Mouse (Mus musculus) heart, embryonic 11.5 days (tissue): ENCODE data around the gene Asrgl1. TPM values are rescaled to one million over a fixed set of nuclear protein-coding genes. Genes with fewer than 3 reads are reported as not detected.
"Not testable (repeated sequence)": the region's sequence is repeated elsewhere in the genome, so short reads cannot be mapped to it uniquely, and the experiment has no call there.

Experiments used
- ATAC-seq: fragments of 200-750 bp; cut with Nextera tagmentation; replicated peaks from 2 replicates; pipeline ENCODE4 v1.8.0; 2017; ENCODE audit warnings: moderate library complexity; ENCODE audit not compliant: insufficient number of reproducible peaks, low FRiP score, low TSS enrichment
- H3K27ac ChIP-seq: fragments of 300-500 bp; sonication (generic); 2 replicates; pipeline ENCODE4 v1.5.1; 2014; ENCODE audit warnings: mild to moderate bottlenecking, low read depth, low read length
- H3K27me3 ChIP-seq: fragments of 300-500 bp; sonication (generic); 2 replicates; pipeline ENCODE4 v1.6.1; 2014; ENCODE audit warnings: mild to moderate bottlenecking, low read length, mixed read lengths; ENCODE audit not compliant: control insufficient read depth, insufficient read depth
- H3K36me3 ChIP-seq: fragments of 300-500 bp; sonication (generic); 2 replicates; pipeline ENCODE4 v1.6.1; 2014; ENCODE audit warnings: mild to moderate bottlenecking, low read length, moderate library complexity, mixed read lengths; ENCODE audit not compliant: control insufficient read depth, insufficient read depth
- H3K4me1 ChIP-seq: fragments of 300-500 bp; sonication (generic); 2 replicates; pipeline ENCODE4 v1.6.1; 2014; ENCODE audit warnings: low read length; ENCODE audit not compliant: control insufficient read depth, insufficient read depth
- H3K4me2 ChIP-seq: fragments of 300-500 bp; sonication (generic); 2 replicates; pipeline ENCODE4 v1.6.1; 2014; ENCODE audit warnings: mild to moderate bottlenecking, moderate library complexity
- H3K4me3 ChIP-seq: fragments of 300-500 bp; sonication (generic); 2 replicates; pipeline ENCODE4 v1.5.1; 2014; ENCODE audit warnings: low read depth, low read length
- H3K9ac ChIP-seq: fragments of 300-500 bp; sonication (generic); 2 replicates; pipeline ENCODE4 v1.6.1; 2014; ENCODE audit warnings: mild to moderate bottlenecking, low read depth, low read length, moderate library complexity
- H3K9me3 ChIP-seq: fragments of 300-500 bp; sonication (generic); replicated peaks from 2 replicates; pipeline ENCODE4 v1.6.1; 2016; ENCODE audit warnings: low read length; ENCODE audit not compliant: control insufficient read depth
- WGBS: fragments of 180-500 bp; shearing (Covaris S2); extraction: QIAGEN DNeasy Blood & Tissue Kit; methylation state at CpG from one replicate; pipeline ENCODE4 v1.1.7; 2014; ENCODE audit not compliant: insufficient replicate concordance; 5-methylcytosine and 5-hydroxymethylcytosine counted together
- polyA plus RNA-seq: library from polyadenylated mRNA; unstranded; fragments of >200 nt; fragmentation: Nextera tagmentation; extraction: Ambion mirVana; gene quantifications from 2 replicates; pipeline ENCODE4 v1.2.1, GENCODE M21; 2014

Asrgl1 gene
- polyA plus RNA-seq = 8.4 and 12.2 TPM in 2 replicates

- Histone ChIP-seq H3K36me3 (no peaks in the 10 kb centered on the region), H3K4me1 (no peaks in the 10 kb centered on the region), H3K27ac (no peak within 1 kb of the TSS), H3K4me2 (peak within 1 kb of the TSS; percentile 98), H3K4me3 (peak within 1 kb of the TSS; percentile 61), H3K9me3 (no peaks in the 10 kb centered on the region), H3K27me3 (no peaks in the 10 kb centered on the region), H3K9ac (peak within 1 kb of the TSS; percentile 85)
- 11% methylated on average over 31 of the region's 31 CpGs for WGBS
- ATAC-seq = peak; percentile 92
These were observed at the start of gene Asrgl1 for GRCm38 (mm10) chr19:9135512-9136331. Asrgl1 (minus strand) TSS chr19:9135636.

GRCm38 (mm10) chr19:9146214-9146613 lies 10.8 kb upstream of the Asrgl1 start:
- no peaks in the 10 kb centered on the region for H3K27me3 ChIP-seq
- no peak overlapping the region for H3K27ac ChIP-seq

GRCm38 (mm10) chr19:9143639-9144125 lies 8.2 kb upstream of the Asrgl1 start:
- no peak overlapping the region for H3K4me2 ChIP-seq
- H3K27ac ChIP-seq = no peak overlapping the region
- no peak overlapping the region for H3K9ac ChIP-seq
- H3K4me3 ChIP-seq = no peak overlapping the region
- H3K36me3 ChIP-seq = no peaks in the 10 kb centered on the region
- ATAC-seq = no peak
- H3K9me3 ChIP-seq = no peaks in the 10 kb centered on the region
- H3K27me3 ChIP-seq = no peaks in the 10 kb centered on the region
- H3K4me1 ChIP-seq = no peaks in the 10 kb centered on the region

More at GRCm38 (mm10) chr19:9146214-9146613, 10.8 kb upstream of the Asrgl1 start:
- H3K4me1 ChIP-seq = no peaks in the 10 kb centered on the region
- ATAC-seq = no peak
- no peak overlapping the region for H3K9ac ChIP-seq
- H3K36me3 ChIP-seq = no peaks in the 10 kb centered on the region
- 64% methylated on average over 4 of the region's 4 CpGs for WGBS
- no peak overlapping the region for H3K4me2 ChIP-seq
- no peak overlapping the region for H3K4me3 ChIP-seq
- H3K9me3 ChIP-seq = no peaks in the 10 kb centered on the region

GRCm38 (mm10) chr19:9143230-9143629 lies 7.8 kb upstream of the Asrgl1 start:
- WGBS = 79% methylated on average over 2 of the region's 2 CpGs
- Histone ChIP-seq H3K9me3 (no peaks in the 10 kb centered on the region), H3K4me2 (no peak overlapping the region), H3K36me3 (no peaks in the 10 kb centered on the region), H3K9ac (no peak overlapping the region), H3K27ac (no peak overlapping the region), H3K27me3 (no peaks in the 10 kb centered on the region), H3K4me3 (no peak overlapping the region), H3K4me1 (no peaks in the 10 kb centered on the region)
- no peak for ATAC-seq

DNA sequence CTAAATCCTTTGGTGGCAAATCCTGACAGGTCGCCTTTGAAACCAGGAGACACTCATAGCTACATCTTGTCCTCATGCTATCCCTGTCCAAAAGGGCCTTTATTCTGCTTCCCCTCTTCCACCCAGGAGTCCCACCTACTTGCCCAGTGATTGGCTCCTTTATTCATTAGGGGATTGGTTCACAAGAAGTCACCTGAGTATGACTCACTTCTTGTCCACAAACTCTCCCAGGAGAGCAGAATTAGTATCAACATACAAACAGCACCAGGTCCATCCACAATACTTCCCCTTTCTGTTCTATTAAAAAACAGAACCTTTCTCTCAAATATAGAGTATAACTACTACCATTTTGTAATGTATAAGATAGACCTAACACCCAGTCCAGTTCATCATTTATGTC lies 4.9 kb upstream of the Asrgl1 start:
- not testable (repeated sequence) for H3K4me2 ChIP-seq

GRCm38 (mm10) chr19:9137159-9137558 lies 1.7 kb upstream of the Asrgl1 start:
- no peak overlapping the region for H3K4me2 ChIP-seq
- no peaks in the 10 kb centered on the region for H3K36me3 ChIP-seq
- H3K27me3 ChIP-seq = no peaks in the 10 kb centered on the region
- 83% methylated on average over 1 of the region's 1 CpGs for WGBS
- H3K9ac ChIP-seq = no peak overlapping the region
- ATAC-seq = no peak
- H3K4me3 ChIP-seq = no peak overlapping the region
- H3K9me3 ChIP-seq = no peaks in the 10 kb centered on the region
- H3K4me1 ChIP-seq = no peaks in the 10 kb centered on the region
- H3K27ac ChIP-seq = no peak overlapping the region

More for the DNA sequence above, 4.9 kb upstream of the Asrgl1 start:
- not testable (repeated sequence) for ATAC-seq, H3K27ac ChIP-seq, H3K9ac ChIP-seq, H3K36me3 ChIP-seq, H3K27me3 ChIP-seq, H3K4me1 ChIP-seq, H3K9me3 ChIP-seq, H3K4me3 ChIP-seq
- WGBS = 64% methylated on average over 1 of the region's 1 CpGs

DNA sequence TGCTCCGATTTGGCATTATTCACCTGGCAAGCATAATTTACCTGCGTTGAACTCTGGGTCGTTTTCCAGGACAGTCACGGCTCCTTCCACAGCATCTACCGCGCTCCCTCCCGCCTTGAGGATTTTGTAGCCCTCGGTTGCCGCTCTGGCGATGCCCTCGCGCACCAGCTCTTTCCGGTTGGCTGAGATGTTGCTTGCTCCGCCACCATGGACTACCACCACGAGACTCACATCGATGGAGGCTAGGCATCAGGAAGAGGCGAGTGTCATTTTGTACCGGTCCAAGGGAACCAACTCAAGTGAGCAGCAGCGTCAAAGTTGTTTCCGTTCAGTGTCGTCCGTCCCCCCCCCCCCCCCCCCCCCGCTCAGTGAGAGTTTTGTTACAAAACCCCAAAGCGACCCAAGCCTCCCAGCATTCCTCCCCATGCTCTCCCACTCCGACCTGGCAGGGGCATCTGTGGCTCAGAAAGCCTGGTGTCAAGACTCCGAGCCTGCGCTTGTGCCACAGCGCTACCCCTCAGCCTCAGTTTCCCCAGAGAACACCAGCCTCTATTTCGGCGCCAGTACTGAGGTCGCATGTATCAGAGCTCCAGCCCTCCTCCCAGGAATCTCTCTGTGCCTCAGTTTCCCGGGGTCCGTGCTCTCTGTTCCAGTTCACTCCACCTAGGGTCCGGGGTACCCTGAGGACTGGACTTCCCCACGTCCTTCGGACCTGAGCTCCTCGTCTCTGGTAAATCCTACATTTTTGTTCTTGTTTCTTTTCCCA lies 507 bp downstream of the Asrgl1 start:
- no peaks in the 10 kb centered on the region for H3K36me3 ChIP-seq
- H3K27ac ChIP-seq = no peak overlapping the region
- peak overlapping the region; percentile 61 for H3K4me3 ChIP-seq
- no peaks in the 10 kb centered on the region for H3K27me3 ChIP-seq
- H3K9ac ChIP-seq = peak overlapping the region; percentile 85
- no peaks in the 10 kb centered on the region for H3K4me1 ChIP-seq
- ATAC-seq = peak; percentile 67
- H3K4me2 ChIP-seq = peak overlapping the region; percentile 98
- 2% methylated on average over 35 of the region's 37 CpGs for WGBS
- no peaks in the 10 kb centered on the region for H3K9me3 ChIP-seq

- H3K36me3 ChIP-seq = 0 out of 2 replicates have a peak, but pooled peaks cover 2% of the 10 kb centered on the region
- H3K4me1 ChIP-seq = no peaks in the 10 kb centered on the region
- no peak overlapping the region for H3K4me2 ChIP-seq
- no peaks in the 10 kb centered on the region for H3K9me3 ChIP-seq
- H3K27me3 ChIP-seq = no peaks in the 10 kb centered on the region
- H3K27ac ChIP-seq = no peak overlapping the region
- H3K4me3 ChIP-seq = no peak overlapping the region
- no peak overlapping the region for H3K9ac ChIP-seq
- 88% methylated on average over 1 of the region's 1 CpGs for WGBS
- no peak for ATAC-seq
These were observed 5.4 kb downstream of the Asrgl1 start for GRCm38 (mm10) chr19:9129996-9130395.
